Mouse (Mus musculus) heart, embryonic 13.5 days (tissue): ENCODE measurements around the gene 4933428G20Rik. TPM values are rescaled to one million over a fixed set of nuclear protein-coding genes. Genes with fewer than 3 reads are reported as not detected.

Experiments
- ATAC-seq: fragments of 200-750 bp; cut with Nextera tagmentation; 2 replicates; pipeline ENCODE4 v1.8.0; 2017; ENCODE audit warnings: moderate TSS enrichment; ENCODE audit not compliant: insufficient number of reproducible peaks, low FRiP score, low TSS enrichment; ENCODE audit errors: extremely low read depth
- H3K27ac ChIP-seq: fragments of 300-500 bp; sonication (generic); replicated peaks from 2 replicates; pipeline ENCODE4 v1.5.1; 2015; ENCODE audit warnings: moderate library complexity, mild to moderate bottlenecking, inconsistent platforms
- H3K27me3 ChIP-seq: fragments of 300-500 bp; sonication (generic); replicated peaks from 2 replicates; pipeline ENCODE4 v1.6.1; 2015; ENCODE audit warnings: mild to moderate bottlenecking, inconsistent platforms
- H3K36me3 ChIP-seq: fragments of 300-500 bp; sonication (generic); 2 replicates; pipeline ENCODE4 v1.6.1; 2015; ENCODE audit warnings: mild to moderate bottlenecking, inconsistent platforms
- H3K4me1 ChIP-seq: fragments of 300-500 bp; sonication (generic); 2 replicates; pipeline ENCODE4 v1.6.1; 2015; ENCODE audit warnings: inconsistent platforms
- H3K4me2 ChIP-seq: fragments of 300-500 bp; sonication (generic); 2 replicates; pipeline ENCODE4 v1.6.1; 2015; ENCODE audit warnings: inconsistent platforms, mild to moderate bottlenecking, moderate library complexity
- H3K4me3 ChIP-seq: fragments of 300-500 bp; sonication (generic); 2 replicates; pipeline ENCODE4 v1.5.1; 2015; ENCODE audit warnings: moderate library complexity, mild to moderate bottlenecking, inconsistent platforms
- H3K9ac ChIP-seq: fragments of 300-500 bp; sonication (generic); 2 replicates; pipeline ENCODE4 v1.6.1; 2015; ENCODE audit warnings: inconsistent platforms, mild to moderate bottlenecking, moderate library complexity
- H3K9me3 ChIP-seq: fragments of 300-500 bp; sonication (generic); 2 replicates; pipeline ENCODE4 v1.6.1; 2016; ENCODE audit warnings: inconsistent platforms
- WGBS: fragments of 180-500 bp; shearing (Covaris S2); methylation state at CpG from one replicate; pipeline ENCODE4 v1.1.7; 2015; ENCODE audit warnings: mixed read lengths; 5-methylcytosine and 5-hydroxymethylcytosine counted together
- polyA plus RNA-seq: library from polyadenylated mRNA; unstranded; fragments of >200 nt; fragmentation: Nextera tagmentation; extraction: Ambion mirVana; gene quantifications from 2 replicates; pipeline ENCODE4 v1.2.1, GENCODE M21; 2015

Gene 4933428G20Rik
- polyA plus RNA-seq, 1 experiment from 2014 or later, result 1.5 TPM

GRCm38 (mm10) chr11:97512511-97512910 lies 12.4 kb upstream of the 4933428G20Rik start:
- no peak for ATAC-seq
- Histone ChIP-seq H3K9ac (no peak overlapping the region), H3K4me1 (peaks cover 6% of the 10 kb centered on the region; the same call in 1 of the 2 replicates), H3K4me3 (no peak overlapping the region), H3K36me3 (no peaks in the 10 kb centered on the region), H3K9me3 (no peaks in the 10 kb centered on the region), H3K27ac (peak overlapping the region; percentile 44), H3K4me2 (peak overlapping the region; percentile 42), H3K27me3 (peaks cover 38% of the 10 kb centered on the region; the same call in 1 of the 2 replicates)
- 71% methylated on average over 6 of the region's 6 CpGs for WGBS

- no peaks in the 10 kb centered on the region for H3K36me3 ChIP-seq
- peak overlapping the region; percentile 42 for H3K4me2 ChIP-seq
- H3K4me3 ChIP-seq, result peak overlapping the region; percentile 22
- no peaks in the 10 kb centered on the region for H3K9me3 ChIP-seq
- peaks cover 6% of the 10 kb centered on the region; the same call in 1 of the 2 replicates for H3K4me1 ChIP-seq
- H3K27ac ChIP-seq, result peak overlapping the region; percentile 76
- H3K27me3 ChIP-seq, result peaks cover 33% of the 10 kb centered on the region; the same call in 1 of the 2 replicates
- H3K9ac ChIP-seq, result peak overlapping the region; percentile 41; the same call in 1 of the 2 replicates
- ATAC-seq, result no peak
- WGBS, result 48% methylated on average over 13 of the region's 13 CpGs
Measured at GRCm38 (mm10) chr11:97511661-97512369, 11.7 kb upstream of the 4933428G20Rik start.

- no peaks in the 10 kb centered on the region for H3K9me3 ChIP-seq
- no peak for ATAC-seq
- H3K36me3 ChIP-seq, result no peaks in the 10 kb centered on the region
- WGBS, result 28% methylated on average over 10 of the region's 10 CpGs
- no peak overlapping the region for H3K9ac ChIP-seq
- H3K27ac ChIP-seq, result peak overlapping the region; percentile 76; the same call in 1 of the 2 replicates
- peaks cover 7% of the 10 kb centered on the region; the same call in 1 of the 2 replicates for H3K4me1 ChIP-seq
- peak overlapping the region; percentile 22 for H3K4me3 ChIP-seq
- H3K4me2 ChIP-seq, result peak overlapping the region; percentile 42
- peaks cover 30% of the 10 kb centered on the region; the same call in 1 of the 2 replicates for H3K27me3 ChIP-seq
Measured at GRCm38 (mm10) chr11:97510966-97511660, 11.0 kb upstream of the 4933428G20Rik start.

- Histone ChIP-seq H3K4me3 (no peak overlapping the region), H3K4me1 (peaks cover 9% of the 10 kb centered on the region; the same call in 1 of the 2 replicates), H3K36me3 (no peaks in the 10 kb centered on the region), H3K9ac (no peak overlapping the region), H3K27me3 (peaks cover 28% of the 10 kb centered on the region), H3K4me2 (no peak overlapping the region), H3K9me3 (no peaks in the 10 kb centered on the region), H3K27ac (no peak overlapping the region)
- no peak for ATAC-seq
- WGBS, result 72% methylated on average over 24 of the region's 24 CpGs
Measured at GRCm38 (mm10) chr11:97509715-97510485, 9.8 kb upstream of the 4933428G20Rik start.

- ATAC-seq, result no peak
- H3K27ac ChIP-seq, result no peak overlapping the region
- no peak overlapping the region for H3K4me3 ChIP-seq
- WGBS, result 44% methylated on average over 5 of the region's 5 CpGs
- H3K9ac ChIP-seq, result no peak overlapping the region
- no peaks in the 10 kb centered on the region for H3K36me3 ChIP-seq
- H3K27me3 ChIP-seq, result peaks cover 28% of the 10 kb centered on the region
- no peak overlapping the region for H3K4me2 ChIP-seq
- peaks cover 9% of the 10 kb centered on the region; the same call in 1 of the 2 replicates for H3K4me1 ChIP-seq
- no peaks in the 10 kb centered on the region for H3K9me3 ChIP-seq
Measured at GRCm38 (mm10) chr11:97509058-97509457, 8.9 kb upstream of the 4933428G20Rik start.

- H3K4me1 ChIP-seq, result peaks cover 9% of the 10 kb centered on the region; the same call in 1 of the 2 replicates
- no peak overlapping the region for H3K27ac ChIP-seq
- H3K36me3 ChIP-seq, result no peaks in the 10 kb centered on the region
- WGBS, result 67% methylated on average over 3 of the region's 3 CpGs
- peaks cover 28% of the 10 kb centered on the region for H3K27me3 ChIP-seq
- no peak overlapping the region for H3K4me2 ChIP-seq
- H3K9me3 ChIP-seq, result no peaks in the 10 kb centered on the region
- no peak overlapping the region for H3K4me3 ChIP-seq
- ATAC-seq, result no peak
- no peak overlapping the region for H3K9ac ChIP-seq
Measured at GRCm38 (mm10) chr11:97508198-97508597, 8.1 kb upstream of the 4933428G20Rik start.

- peaks cover 28% of the 10 kb centered on the region for H3K27me3 ChIP-seq
- no peak for ATAC-seq
- H3K27ac ChIP-seq, result no peak overlapping the region
- peaks cover 15% of the 10 kb centered on the region for H3K36me3 ChIP-seq
- H3K4me3 ChIP-seq, result no peak overlapping the region
- H3K9me3 ChIP-seq, result no peaks in the 10 kb centered on the region
- 0 out of 2 replicates have a peak, but pooled peaks cover 5% of the 10 kb centered on the region for H3K4me1 ChIP-seq
- 35% methylated on average over 8 of the region's 8 CpGs for WGBS
- H3K9ac ChIP-seq, result no peak overlapping the region
- no peak overlapping the region for H3K4me2 ChIP-seq
Measured at GRCm38 (mm10) chr11:97506331-97506730, 6.2 kb upstream of the 4933428G20Rik start.

- H3K27ac ChIP-seq, result no peak overlapping the region
- WGBS, result 52% methylated on average over 4 of the region's 4 CpGs
- no peaks in the 10 kb centered on the region for H3K9me3 ChIP-seq
- no peak overlapping the region for H3K4me3 ChIP-seq
- no peak overlapping the region for H3K4me2 ChIP-seq
- H3K27me3 ChIP-seq, result peaks cover 30% of the 10 kb centered on the region
- peaks cover 6% of the 10 kb centered on the region for H3K4me1 ChIP-seq
- no peak for ATAC-seq
- no peak overlapping the region for H3K9ac ChIP-seq
- peaks cover 20% of the 10 kb centered on the region for H3K36me3 ChIP-seq
Measured at GRCm38 (mm10) chr11:97505784-97506183, 5.6 kb upstream of the 4933428G20Rik start.

- no peak overlapping the region for H3K9ac ChIP-seq
- H3K27ac ChIP-seq, result no peak overlapping the region
- H3K4me3 ChIP-seq, result no peak overlapping the region
- H3K4me1 ChIP-seq, result peaks cover 15% of the 10 kb centered on the region
- H3K9me3 ChIP-seq, result no peaks in the 10 kb centered on the region
- 66% methylated on average over 4 of the region's 4 CpGs for WGBS
- peaks cover 39% of the 10 kb centered on the region for H3K27me3 ChIP-seq
- no peak overlapping the region for H3K4me2 ChIP-seq
- ATAC-seq, result no peak
- peaks cover 48% of the 10 kb centered on the region for H3K36me3 ChIP-seq
Measured at GRCm38 (mm10) chr11:97502846-97503245, 2.7 kb upstream of the 4933428G20Rik start.

- 46% methylated on average over 9 of the region's 9 CpGs for WGBS
- peaks cover 52% of the 10 kb centered on the region for H3K36me3 ChIP-seq
- ATAC-seq, result no peak
- no peaks in the 10 kb centered on the region for H3K9me3 ChIP-seq
- H3K27ac ChIP-seq, result no peak overlapping the region
- no peak overlapping the region for H3K4me2 ChIP-seq
- H3K9ac ChIP-seq, result no peak overlapping the region
- no peak overlapping the region for H3K4me3 ChIP-seq
- peaks cover 15% of the 10 kb centered on the region for H3K4me1 ChIP-seq
- H3K27me3 ChIP-seq, result peaks cover 42% of the 10 kb centered on the region
Measured at GRCm38 (mm10) chr11:97502383-97502782, 2.2 kb upstream of the 4933428G20Rik start.
